Mouse (Mus musculus): ENCODE results near the gene Dnajc2. TPM values are rescaled to one million over a fixed set of nuclear protein-coding genes. Genes with fewer than 3 reads are reported as not detected.

Gene Dnajc2
- polyA plus RNA-seq, 1 experiment from 2014 or later = 66.3 TPM

GRCm38 (mm10) chr5:21735584-21735983, 49.5 kb downstream of the Dnajc2 start:
- no peaks in the 10 kb centered on the region for H3K9me3 ChIP-seq (ENCODE audit: control insufficient read depth, low read length)
- no peaks in the 10 kb centered on the region for H3K27me3 ChIP-seq (replicated peaks; ENCODE audit: control insufficient read depth, insufficient read depth, low read length)
- no peak overlapping the region for H3K4me2 ChIP-seq (ENCODE audit: low read length)
- peaks cover 19% of the 10 kb centered on the region for H3K4me1 ChIP-seq (ENCODE audit: control insufficient read depth, insufficient read depth, low read depth, low read length)
- no peak overlapping the region for H3K9ac ChIP-seq (ENCODE audit: low read depth, low read length)
- 27% methylated on average over 10 of the region's 10 CpGs for WGBS
- no peak for ATAC-seq
- peaks cover 18% of the 10 kb centered on the region for H3K36me3 ChIP-seq (ENCODE audit: control insufficient read depth, insufficient read depth, low read length)
- H3K27ac ChIP-seq (ENCODE audit: low read depth, low read length) = no peak overlapping the region
- no peak overlapping the region for H3K4me3 ChIP-seq (ENCODE audit: low read length)

GRCm38 (mm10) chr5:21735100-21735499, 50.0 kb downstream of the Dnajc2 start:
- no peaks in the 10 kb centered on the region for H3K9me3 ChIP-seq (ENCODE audit: control insufficient read depth, low read length)

DNA sequence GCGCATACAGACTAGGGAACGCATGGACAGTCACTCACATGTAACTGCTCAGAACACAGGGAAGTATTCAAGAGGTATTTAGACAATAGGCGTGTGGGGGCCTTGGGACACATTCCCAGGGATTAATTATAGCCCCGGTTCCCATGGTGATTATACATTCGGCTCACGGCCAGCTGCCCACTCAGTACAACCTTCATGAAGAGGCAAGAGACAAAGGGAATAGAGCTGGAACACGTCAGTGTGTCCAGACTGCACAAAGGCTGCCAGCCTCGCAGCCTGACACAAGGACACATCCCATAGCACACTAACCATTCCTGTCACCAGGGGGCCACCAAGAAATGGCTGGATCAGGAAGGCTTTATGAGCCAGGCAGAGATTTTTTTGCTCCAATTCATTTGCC, 52.1 kb downstream of the Dnajc2 start:
- Histone ChIP-seq H3K9ac (ENCODE audit: low read depth, low read length) (0 out of 2 replicates have a peak overlapping the region, but pooled peaks have one; percentile 18), H3K4me3 (ENCODE audit: low read length) (no peak overlapping the region), H3K27ac (ENCODE audit: low read depth, low read length) (peak overlapping the region; percentile 69), H3K9me3 (ENCODE audit: control insufficient read depth, low read length) (no peaks in the 10 kb centered on the region), H3K4me2 (ENCODE audit: low read length) (peak overlapping the region; percentile 14; the same call in 1 of the 2 replicates), H3K4me1 (ENCODE audit: control insufficient read depth, insufficient read depth, low read depth, low read length) (peaks cover 12% of the 10 kb centered on the region), H3K27me3 (replicated peaks; ENCODE audit: control insufficient read depth, insufficient read depth, low read length) (no peaks in the 10 kb centered on the region), H3K36me3 (ENCODE audit: control insufficient read depth, insufficient read depth, low read length) (no peaks in the 10 kb centered on the region)
- ATAC-seq = peak; percentile 85
- WGBS = 4% methylated on average over 8 of the region's 8 CpGs

More at GRCm38 (mm10) chr5:21735100-21735499, 50.0 kb downstream of the Dnajc2 start:
- Histone ChIP-seq H3K4me3 (ENCODE audit: low read length) (no peak overlapping the region), H3K4me2 (ENCODE audit: low read length) (no peak overlapping the region), H3K27me3 (replicated peaks; ENCODE audit: control insufficient read depth, insufficient read depth, low read length) (no peaks in the 10 kb centered on the region), H3K9ac (ENCODE audit: low read depth, low read length) (no peak overlapping the region), H3K4me1 (ENCODE audit: control insufficient read depth, insufficient read depth, low read depth, low read length) (peaks cover 19% of the 10 kb centered on the region), H3K27ac (ENCODE audit: low read depth, low read length) (no peak overlapping the region), H3K36me3 (ENCODE audit: control insufficient read depth, insufficient read depth, low read length) (peaks cover 13% of the 10 kb centered on the region)
- ATAC-seq = no peak
- WGBS = 87% methylated on average over 20 of the region's 20 CpGs

- 14% methylated on average over 3 of the region's 3 CpGs for WGBS
- no peaks in the 10 kb centered on the region for H3K36me3 ChIP-seq (ENCODE audit: control insufficient read depth, insufficient read depth, low read length)
- H3K4me1 ChIP-seq (ENCODE audit: control insufficient read depth, insufficient read depth, low read depth, low read length) = peaks cover 8% of the 10 kb centered on the region
- 0 out of 2 replicates have a peak, but pooled peaks have one; percentile 8 for ATAC-seq
- H3K27me3 ChIP-seq (replicated peaks; ENCODE audit: control insufficient read depth, insufficient read depth, low read length) = no peaks in the 10 kb centered on the region
- no peak overlapping the region for H3K9ac ChIP-seq (ENCODE audit: low read depth, low read length)
- no peak overlapping the region for H3K4me3 ChIP-seq (ENCODE audit: low read length)
- H3K4me2 ChIP-seq (ENCODE audit: low read length) = no peak overlapping the region; the same call in 1 of the 2 replicates
- H3K27ac ChIP-seq (ENCODE audit: low read depth, low read length) = peak overlapping the region; percentile 69
- H3K9me3 ChIP-seq (ENCODE audit: control insufficient read depth, low read length) = no peaks in the 10 kb centered on the region
These were observed 52.7 kb downstream of the Dnajc2 start for GRCm38 (mm10) chr5:21732177-21732911.

DNA sequence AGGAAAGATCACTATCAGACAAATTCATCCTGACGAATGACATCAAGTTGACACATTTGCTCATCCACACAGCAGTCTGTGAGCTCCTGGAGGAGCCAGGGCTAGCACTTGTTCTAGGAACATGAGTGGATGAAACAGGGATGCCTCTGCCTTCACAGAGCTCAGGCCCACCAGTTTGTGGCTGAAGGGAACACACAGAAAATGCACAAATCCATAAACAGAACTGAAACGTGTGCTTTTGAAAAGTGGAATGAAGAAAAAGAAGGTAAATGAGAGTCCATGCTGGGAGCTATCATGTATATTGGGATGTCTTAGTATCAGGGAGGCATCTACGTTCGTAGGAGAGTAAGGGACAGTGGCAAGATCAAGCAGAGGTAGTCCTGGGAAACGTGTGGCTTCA, 55.9 kb downstream of the Dnajc2 start:
- no peak overlapping the region for H3K9ac ChIP-seq (ENCODE audit: low read depth, low read length)

DNA sequence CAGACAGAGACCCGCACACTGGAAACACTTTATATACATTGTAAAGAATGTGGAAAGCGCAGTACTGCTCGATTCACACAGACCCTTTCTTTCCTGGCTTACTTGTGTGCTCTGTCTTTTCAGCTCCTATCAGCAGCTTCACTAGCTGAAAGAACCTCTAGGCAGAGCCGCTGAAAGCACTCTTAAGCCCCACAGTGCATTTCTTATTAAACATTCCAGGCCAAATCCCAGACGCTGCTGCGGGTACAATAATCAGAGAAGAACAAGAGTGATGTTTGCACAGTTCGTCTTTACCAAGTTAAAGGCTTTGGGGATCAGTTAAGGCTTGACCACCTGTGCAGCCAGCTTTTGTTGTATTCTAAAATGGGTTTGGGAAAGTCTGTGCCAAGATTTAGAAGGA, 60.2 kb downstream of the Dnajc2 start:
- Histone ChIP-seq H3K4me3 (ENCODE audit: low read length) (no peak overlapping the region), H3K9ac (ENCODE audit: low read depth, low read length) (no peak overlapping the region), H3K4me2 (ENCODE audit: low read length) (no peak overlapping the region), H3K27ac (ENCODE audit: low read depth, low read length) (peak overlapping the region; percentile 1), H3K27me3 (replicated peaks; ENCODE audit: control insufficient read depth, insufficient read depth, low read length) (no peaks in the 10 kb centered on the region), H3K9me3 (ENCODE audit: control insufficient read depth, low read length) (no peaks in the 10 kb centered on the region), H3K4me1 (ENCODE audit: control insufficient read depth, insufficient read depth, low read depth, low read length) (no peaks in the 10 kb centered on the region), H3K36me3 (ENCODE audit: control insufficient read depth, insufficient read depth, low read length) (no peaks in the 10 kb centered on the region)
- 20% methylated on average over 7 of the region's 7 CpGs for WGBS
- peak; percentile 69 for ATAC-seq

More for the DNA sequence above, 55.9 kb downstream of the Dnajc2 start:
- Histone ChIP-seq H3K36me3 (ENCODE audit: control insufficient read depth, insufficient read depth, low read length) (no peaks in the 10 kb centered on the region), H3K27ac (ENCODE audit: low read depth, low read length) (no peak overlapping the region), H3K27me3 (replicated peaks; ENCODE audit: control insufficient read depth, insufficient read depth, low read length) (no peaks in the 10 kb centered on the region), H3K4me3 (ENCODE audit: low read length) (no peak overlapping the region), H3K4me1 (ENCODE audit: control insufficient read depth, insufficient read depth, low read depth, low read length) (peaks cover 8% of the 10 kb centered on the region), H3K9me3 (ENCODE audit: control insufficient read depth, low read length) (no peaks in the 10 kb centered on the region), H3K4me2 (ENCODE audit: low read length) (no peak overlapping the region)
- no peak for ATAC-seq
- 88% methylated on average over 5 of the region's 5 CpGs for WGBS

GRCm38 (mm10) chr5:21724427-21724826, 60.6 kb downstream of the Dnajc2 start:
- ATAC-seq = no peak
- H3K9ac ChIP-seq (ENCODE audit: low read depth, low read length) = no peak overlapping the region

GRCm38 (mm10) chr5:21719209-21719608, 65.8 kb downstream of the Dnajc2 start:
- Histone ChIP-seq H3K4me1 (ENCODE audit: control insufficient read depth, insufficient read depth, low read depth, low read length) (no peaks in the 10 kb centered on the region), H3K9me3 (ENCODE audit: control insufficient read depth, low read length) (no peaks in the 10 kb centered on the region), H3K27me3 (replicated peaks; ENCODE audit: control insufficient read depth, insufficient read depth, low read length) (no peaks in the 10 kb centered on the region), H3K4me2 (ENCODE audit: low read length) (no peak overlapping the region), H3K4me3 (ENCODE audit: low read length) (no peak overlapping the region), H3K9ac (ENCODE audit: low read depth, low read length) (no peak overlapping the region), H3K27ac (ENCODE audit: low read depth, low read length) (no peak overlapping the region), H3K36me3 (ENCODE audit: control insufficient read depth, insufficient read depth, low read length) (no peaks in the 10 kb centered on the region)
- 98% methylated on average over 2 of the region's 2 CpGs for WGBS
- ATAC-seq = no peak

More at GRCm38 (mm10) chr5:21724427-21724826, 60.6 kb downstream of the Dnajc2 start:
- Histone ChIP-seq H3K4me1 (ENCODE audit: control insufficient read depth, insufficient read depth, low read depth, low read length) (no peaks in the 10 kb centered on the region), H3K4me3 (ENCODE audit: low read length) (no peak overlapping the region), H3K27ac (ENCODE audit: low read depth, low read length) (peak overlapping the region; percentile 1), H3K27me3 (replicated peaks; ENCODE audit: control insufficient read depth, insufficient read depth, low read length) (no peaks in the 10 kb centered on the region), H3K9me3 (ENCODE audit: control insufficient read depth, low read length) (no peaks in the 10 kb centered on the region), H3K4me2 (ENCODE audit: low read length) (no peak overlapping the region), H3K36me3 (ENCODE audit: control insufficient read depth, insufficient read depth, low read length) (no peaks in the 10 kb centered on the region)
- 45% methylated on average over 1 of the region's 1 CpGs for whole genome bisulfite sequencing

DNA sequence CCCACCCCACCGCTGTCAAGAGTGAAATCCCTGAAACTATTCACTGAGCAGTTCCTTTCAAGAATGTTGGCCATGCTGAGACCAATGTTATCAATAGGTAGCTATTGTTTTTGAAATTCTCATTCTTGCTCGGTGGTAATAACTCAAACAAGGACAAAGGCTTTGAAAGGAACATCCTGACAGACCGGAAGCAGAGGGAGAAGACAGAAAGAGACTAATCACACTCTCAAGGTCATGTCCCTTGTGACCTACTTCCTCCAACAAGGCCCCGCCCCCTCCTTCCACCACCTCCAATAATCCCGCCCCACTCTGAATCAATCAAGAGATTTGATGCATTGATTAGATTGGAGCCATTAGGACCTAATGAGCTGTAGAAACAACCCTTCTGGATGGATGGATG, 66.5 kb downstream of the Dnajc2 start:
- H3K4me1 ChIP-seq (ENCODE audit: control insufficient read depth, insufficient read depth, low read depth, low read length) = no peaks in the 10 kb centered on the region
- no peak overlapping the region for H3K9ac ChIP-seq (ENCODE audit: low read depth, low read length)
- no peak overlapping the region for H3K27ac ChIP-seq (ENCODE audit: low read depth, low read length)
- no peaks in the 10 kb centered on the region for H3K27me3 ChIP-seq (replicated peaks; ENCODE audit: control insufficient read depth, insufficient read depth, low read length)
- WGBS = 78% methylated on average over 5 of the region's 5 CpGs
- no peaks in the 10 kb centered on the region for H3K36me3 ChIP-seq (ENCODE audit: control insufficient read depth, insufficient read depth, low read length)
- H3K4me3 ChIP-seq (ENCODE audit: low read length) = no peak overlapping the region
- no peaks in the 10 kb centered on the region for H3K9me3 ChIP-seq (ENCODE audit: control insufficient read depth, low read length)
- ATAC-seq = no peak
- no peak overlapping the region for H3K4me2 ChIP-seq (ENCODE audit: low read length)

Measured in hindbrain, embryonic 16.5 days (tissue).